Mouse (Mus musculus): ENCODE results near the gene Btbd10. TPM values are rescaled to one million over a fixed set of nuclear protein-coding genes. Genes with fewer than 3 reads are reported as not detected.

The Btbd10 gene
- total and polyA plus RNA-seq, 2 experiments from 2014 or later = 59.2 to 85.1 TPM

DNA sequence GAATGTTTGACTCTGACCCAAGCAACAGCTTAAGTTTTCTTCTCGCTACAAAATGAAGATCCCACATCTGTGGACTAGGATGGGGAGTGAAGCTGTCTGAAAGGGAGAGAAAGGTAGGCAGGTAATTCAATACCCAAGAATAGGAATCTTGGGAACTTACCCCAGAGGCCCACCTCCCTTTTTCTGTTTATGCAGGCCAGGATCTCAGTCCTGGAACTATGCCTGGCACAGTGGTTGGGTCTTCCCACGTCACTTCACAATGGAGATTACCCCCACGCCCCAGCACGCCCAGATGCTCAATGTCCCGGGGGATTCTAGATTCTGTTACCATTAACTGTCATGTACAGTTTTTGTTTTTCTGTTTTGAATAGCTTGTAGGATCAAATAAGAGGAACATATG, 77.5 kb downstream of the Btbd10 start:
- Histone ChIP-seq H3K4me3 (ENCODE audit: low read depth, low read length) (no peak overlapping the region), H3K27ac (ENCODE audit: low read depth, low read length) (no peak overlapping the region), H3K36me3 (ENCODE audit: insufficient read depth, low read length) (peaks cover 29% of the 10 kb centered on the region), H3K27me3 (ENCODE audit: insufficient read depth, low read length) (no peaks in the 10 kb centered on the region), H3K4me1 (ENCODE audit: insufficient read depth, low read length) (no peaks in the 10 kb centered on the region), H3K9me3 (ENCODE audit: low read length) (no peaks in the 10 kb centered on the region), H3K9ac (replicated peaks; ENCODE audit: low read length, poor library complexity, severe bottlenecking) (no peak overlapping the region), H3K4me2 (ENCODE audit: low read depth, low read length, poor library complexity, severe bottlenecking) (no peak overlapping the region)
- no peak for DNase-seq (ENCODE audit: low spot score)
- no peak for ATAC-seq (ENCODE audit: low FRiP score)
- WGBS = 75% methylated on average over 5 of the region's 5 CpGs
- no peak for TF ChIP-seq CTCF (IDR thresholded peaks at IDR 0.05)

DNA sequence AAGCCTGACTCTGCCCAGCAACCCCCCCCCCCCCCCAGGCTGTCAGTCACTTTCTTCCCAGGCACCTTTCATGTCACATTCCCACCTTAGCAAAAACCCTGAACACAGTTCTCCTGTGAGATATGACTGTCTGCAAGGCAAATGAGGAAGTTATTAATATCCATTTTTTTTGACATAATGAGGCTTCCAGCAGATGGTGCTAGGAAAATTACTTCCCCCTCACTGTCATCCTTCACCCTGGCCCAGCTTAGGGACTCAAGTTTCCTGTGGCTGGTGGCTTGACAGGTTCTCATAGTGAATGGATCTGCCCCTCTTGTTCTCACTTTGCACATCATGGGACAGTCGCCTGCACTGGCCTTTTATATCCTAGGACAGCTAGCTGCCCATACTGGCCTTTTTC, 80.0 kb downstream of the Btbd10 start:
- H3K9me3 ChIP-seq (ENCODE audit: low read length) = no peaks in the 10 kb centered on the region
- no peaks in the 10 kb centered on the region for H3K27me3 ChIP-seq (ENCODE audit: insufficient read depth, low read length)
- H3K4me1 ChIP-seq (ENCODE audit: insufficient read depth, low read length) = no peaks in the 10 kb centered on the region
- no peak for TF ChIP-seq CTCF (IDR thresholded peaks at IDR 0.05)
- H3K36me3 ChIP-seq (ENCODE audit: insufficient read depth, low read length) = peaks cover 29% of the 10 kb centered on the region
- no peak overlapping the region for H3K4me3 ChIP-seq (ENCODE audit: low read depth, low read length)
- ATAC-seq (ENCODE audit: low FRiP score) = no peak
- no peak overlapping the region for H3K27ac ChIP-seq (ENCODE audit: low read depth, low read length)
- 71% methylated on average over 1 of the region's 1 CpGs for whole genome bisulfite sequencing
- no peak overlapping the region for H3K9ac ChIP-seq (replicated peaks; ENCODE audit: low read length, poor library complexity, severe bottlenecking)
- H3K4me2 ChIP-seq (ENCODE audit: low read depth, low read length, poor library complexity, severe bottlenecking) = no peak overlapping the region
- DNase-seq (ENCODE audit: low spot score) = no peak

DNA sequence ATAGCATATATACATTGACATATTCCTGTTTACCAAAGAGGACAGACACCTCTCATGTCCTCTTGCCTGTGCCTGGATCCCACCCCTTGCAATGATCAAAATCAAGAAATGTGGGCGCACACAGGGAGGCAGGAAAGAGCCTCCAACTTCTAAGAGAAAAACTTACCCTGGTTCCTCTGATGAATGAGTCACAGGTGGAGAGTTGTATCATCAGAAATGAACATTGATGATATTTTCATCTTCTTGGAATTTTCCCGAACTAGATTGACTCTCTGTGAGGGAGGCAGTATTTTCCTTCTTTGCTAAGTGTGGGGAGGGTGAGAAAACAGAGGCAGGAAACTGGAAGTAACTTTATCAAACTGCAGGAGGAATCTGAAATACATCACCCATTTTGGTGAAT, 83.8 kb downstream of the Btbd10 start:
- Histone ChIP-seq H3K36me3 (ENCODE audit: insufficient read depth, low read length) (peaks cover 28% of the 10 kb centered on the region), H3K4me1 (ENCODE audit: insufficient read depth, low read length) (no peaks in the 10 kb centered on the region), H3K9me3 (ENCODE audit: low read length) (no peaks in the 10 kb centered on the region), H3K27ac (ENCODE audit: low read depth, low read length) (no peak overlapping the region), H3K4me2 (ENCODE audit: low read depth, low read length, poor library complexity, severe bottlenecking) (no peak overlapping the region), H3K4me3 (ENCODE audit: low read depth, low read length) (no peak overlapping the region), H3K27me3 (ENCODE audit: insufficient read depth, low read length) (no peaks in the 10 kb centered on the region), H3K9ac (replicated peaks; ENCODE audit: low read length, poor library complexity, severe bottlenecking) (no peak overlapping the region)
- 90% methylated on average over 2 of the region's 2 CpGs for WGBS
- ATAC-seq (ENCODE audit: low FRiP score) (no peak), DNase-seq (ENCODE audit: low spot score) (no peak)
- TF ChIP-seq CTCF (IDR thresholded peaks at IDR 0.05) = no peak

DNA sequence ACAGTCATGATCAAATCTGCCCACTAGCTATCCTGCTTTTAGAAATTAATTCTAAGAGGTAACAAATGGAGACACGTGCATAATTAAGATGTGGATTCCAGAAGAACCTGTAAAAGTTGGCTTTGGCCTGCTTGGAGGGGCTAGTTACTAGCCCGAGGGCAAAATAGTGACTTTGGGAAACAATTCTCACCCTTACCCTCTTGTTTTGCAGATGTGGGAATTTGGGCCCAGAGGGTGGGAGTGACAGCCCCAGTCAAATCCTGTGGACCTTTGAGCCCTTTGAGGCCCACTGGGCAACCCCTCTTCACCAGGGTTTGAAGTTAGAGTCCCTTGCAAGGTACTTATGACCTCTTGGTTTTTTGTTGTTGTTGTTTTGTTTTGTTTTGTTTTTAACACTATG, 89.9 kb downstream of the Btbd10 start:
- 73% methylated on average over 2 of the region's 2 CpGs for WGBS
- Histone ChIP-seq H3K27ac (ENCODE audit: low read depth, low read length) (no peak overlapping the region), H3K36me3 (ENCODE audit: insufficient read depth, low read length) (peaks cover 10% of the 10 kb centered on the region), H3K9me3 (ENCODE audit: low read length) (no peaks in the 10 kb centered on the region), H3K4me3 (ENCODE audit: low read depth, low read length) (no peak overlapping the region), H3K9ac (replicated peaks; ENCODE audit: low read length, poor library complexity, severe bottlenecking) (no peak overlapping the region), H3K4me2 (ENCODE audit: low read depth, low read length, poor library complexity, severe bottlenecking) (no peak overlapping the region), H3K4me1 (ENCODE audit: insufficient read depth, low read length) (no peaks in the 10 kb centered on the region), H3K27me3 (ENCODE audit: insufficient read depth, low read length) (no peaks in the 10 kb centered on the region)
- no peak for TF ChIP-seq CTCF (IDR thresholded peaks at IDR 0.05)
- DNase-seq (ENCODE audit: low spot score) (no peak), ATAC-seq (ENCODE audit: low FRiP score) (no peak)

DNA sequence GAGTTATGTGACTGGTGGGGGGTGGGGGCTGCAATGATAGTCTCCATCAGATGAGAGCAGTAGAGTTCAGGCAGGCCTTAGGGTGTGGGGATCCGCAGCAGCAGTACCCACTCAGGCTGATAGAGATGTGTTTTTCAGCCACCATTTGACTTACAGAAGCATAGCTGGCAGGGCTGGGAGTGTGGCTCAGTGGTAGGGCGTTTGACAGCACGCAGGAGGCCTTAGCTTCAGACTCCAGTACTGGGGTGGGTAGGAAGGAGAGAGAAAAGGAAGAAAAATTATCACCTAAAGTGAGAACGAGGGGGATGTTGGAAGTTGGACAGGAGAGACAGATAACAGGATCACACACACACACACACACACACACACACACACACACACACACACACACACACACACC, 90.7 kb downstream of the Btbd10 start:
- Histone ChIP-seq H3K36me3 (ENCODE audit: insufficient read depth, low read length) (peaks cover 6% of the 10 kb centered on the region), H3K4me3 (ENCODE audit: low read depth, low read length) (no peak overlapping the region), H3K27ac (ENCODE audit: low read depth, low read length) (no peak overlapping the region), H3K9me3 (ENCODE audit: low read length) (no peaks in the 10 kb centered on the region), H3K4me2 (ENCODE audit: low read depth, low read length, poor library complexity, severe bottlenecking) (no peak overlapping the region), H3K27me3 (ENCODE audit: insufficient read depth, low read length) (no peaks in the 10 kb centered on the region), H3K9ac (replicated peaks; ENCODE audit: low read length, poor library complexity, severe bottlenecking) (no peak overlapping the region), H3K4me1 (ENCODE audit: insufficient read depth, low read length) (no peaks in the 10 kb centered on the region)
- 88% methylated on average over 4 of the region's 4 CpGs for WGBS
- ATAC-seq (ENCODE audit: low FRiP score) = no peak
- no peak for DNase-seq (ENCODE audit: low spot score)
- no peak for TF ChIP-seq CTCF (IDR thresholded peaks at IDR 0.05)

DNA sequence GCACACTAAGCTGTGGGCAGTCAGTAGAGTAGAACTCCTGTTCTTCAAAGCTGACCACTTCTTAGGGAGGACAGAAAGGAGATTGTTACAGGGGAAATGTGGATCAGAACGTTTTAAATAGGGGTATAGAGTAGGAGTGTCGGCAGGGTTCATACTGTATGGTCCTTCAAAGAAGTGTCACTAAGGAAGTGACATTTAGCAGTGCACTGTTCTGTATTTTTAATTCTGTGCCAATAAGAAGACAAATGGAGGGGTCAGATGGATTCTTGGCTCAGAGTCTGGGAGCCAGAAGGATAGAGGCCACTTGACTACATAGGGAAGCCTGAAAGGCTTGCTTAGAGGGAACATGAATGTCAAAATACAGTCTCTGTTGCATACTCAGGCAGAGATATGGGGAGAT, 91.9 kb downstream of the Btbd10 start:
- Histone ChIP-seq H3K27ac (ENCODE audit: low read depth, low read length) (no peak overlapping the region), H3K9ac (replicated peaks; ENCODE audit: low read length, poor library complexity, severe bottlenecking) (no peak overlapping the region), H3K27me3 (ENCODE audit: insufficient read depth, low read length) (no peaks in the 10 kb centered on the region), H3K4me2 (ENCODE audit: low read depth, low read length, poor library complexity, severe bottlenecking) (no peak overlapping the region), H3K4me1 (ENCODE audit: insufficient read depth, low read length) (no peaks in the 10 kb centered on the region), H3K4me3 (ENCODE audit: low read depth, low read length) (no peak overlapping the region), H3K36me3 (ENCODE audit: insufficient read depth, low read length) (peaks cover 1% of the 10 kb centered on the region; the same call in 1 of the 2 replicates), H3K9me3 (ENCODE audit: low read length) (no peaks in the 10 kb centered on the region)
- ATAC-seq (ENCODE audit: low FRiP score) = peak; percentile 38; the same call in 1 of the 2 replicates
- WGBS = 57% methylated on average over 2 of the region's 2 CpGs
- TF ChIP-seq CTCF (IDR thresholded peaks at IDR 0.05) = no peak
- peak; percentile 66 for DNase-seq (ENCODE audit: low spot score)
